Mouse (Mus musculus) thymus, adult 2 months (tissue): ENCODE data around the gene Acsl6.

ENCODE experiments used
- CTCF ChIP-seq: fragments of 200-500 bp; IDR thresholded peaks from 2 replicates; pipeline ENCODE4 v1.5.1; 2012; ENCODE audit warnings: mild to moderate bottlenecking, control low read depth, low read length, moderate library complexity, borderline replicate concordance; ENCODE audit not compliant: control insufficient read depth, poor library complexity, insufficient read depth; ENCODE audit errors: extremely low read depth
- POLR2A ChIP-seq: fragments of 200-500 bp; IDR thresholded peaks from 2 replicates; pipeline ENCODE4 v1.6.1; 2012; ENCODE audit warnings: mild to moderate bottlenecking, low read length, control low read depth, moderate library complexity; ENCODE audit not compliant: control insufficient read depth, poor library complexity, insufficient read depth; ENCODE audit errors: extremely low read depth

DNA sequence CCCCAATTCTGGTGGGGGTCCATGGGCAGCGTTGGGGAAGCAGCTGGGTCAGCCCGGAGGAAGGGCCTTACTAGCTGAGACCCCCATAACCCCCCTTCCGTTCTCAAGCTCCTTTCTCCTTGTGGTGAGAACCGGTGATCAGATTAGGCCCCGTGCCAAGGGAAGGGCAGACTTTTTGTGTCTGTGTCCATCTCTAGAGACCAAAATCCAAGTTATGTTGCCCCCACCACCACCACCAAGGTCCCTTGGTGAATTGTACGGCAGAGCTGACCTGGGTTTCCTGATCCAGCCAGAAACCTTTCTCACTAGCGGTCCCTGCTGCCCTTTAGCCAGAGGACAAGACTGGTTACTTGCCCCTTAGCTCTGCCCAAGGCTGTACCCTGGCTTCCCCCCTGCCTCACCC is 874 bp downstream of the Acsl6 start:
- TF ChIP-seq CTCF (no peak), POLR2A (no peak)
